Mouse (Mus musculus) frontal cortex, postnatal 14 days (tissue): ENCODE data around the gene Sbk1.
"Not testable (repeated sequence)": the region's sequence is repeated elsewhere in the genome, so short reads cannot be mapped to it uniquely, and the experiment has no call there.

ENCODE experiments used
- DNase-seq, 2 experiments: peaks; one replicate each; pipeline ENCODE4 v3.0.0; 2022; ENCODE audit warnings: low spot score in 2 of 2

The Sbk1 gene

GRCm38 (mm10) chr7:126265949-126266348, 6.5 kb upstream of the Sbk1 start:
- DNase-seq = peak; percentile 80 to 83

GRCm38 (mm10) chr7:126266372-126266870, 6.0 kb upstream of the Sbk1 start:
- DNase-seq = no peak

- DNase-seq = no peak
Observed at GRCm38 (mm10) chr7:126267606-126268005, 4.8 kb upstream of the Sbk1 start.

GRCm38 (mm10) chr7:126272770-126273311, 422 bp downstream of the Sbk1 start:
- no peak for DNase-seq

- DNase-seq = no peak
Observed at GRCm38 (mm10) chr7:126273351-126274042, 1.1 kb downstream of the Sbk1 start.

- DNase-seq = no peak
Observed at GRCm38 (mm10) chr7:126274137-126274536, 1.7 kb downstream of the Sbk1 start.

- no peak for DNase-seq
Observed at GRCm38 (mm10) chr7:126274626-126275025, 2.2 kb downstream of the Sbk1 start.

GRCm38 (mm10) chr7:126275711-126276110, 3.3 kb downstream of the Sbk1 start:
- no peak for DNase-seq

GRCm38 (mm10) chr7:126276297-126276696, 3.9 kb downstream of the Sbk1 start:
- DNase-seq = no peak

GRCm38 (mm10) chr7:126277536-126278295, 5.3 kb downstream of the Sbk1 start:
- DNase-seq = no peak

GRCm38 (mm10) chr7:126278799-126279198, 6.4 kb downstream of the Sbk1 start:
- DNase-seq = no peak

GRCm38 (mm10) chr7:126279774-126280482, 7.5 kb downstream of the Sbk1 start:
- no peak for DNase-seq

GRCm38 (mm10) chr7:126280696-126281095, 8.3 kb downstream of the Sbk1 start:
- no peak for DNase-seq

- DNase-seq = no peak
Observed at GRCm38 (mm10) chr7:126281876-126282682, 9.7 kb downstream of the Sbk1 start.

GRCm38 (mm10) chr7:126282683-126282990, 10.2 kb downstream of the Sbk1 start:
- not testable (repeated sequence) for DNase-seq

- no peak for DNase-seq
Observed at GRCm38 (mm10) chr7:126284021-126284420, 11.6 kb downstream of the Sbk1 start.

- DNase-seq = no peak
Observed at GRCm38 (mm10) chr7:126284441-126284840, 12.0 kb downstream of the Sbk1 start.

- DNase-seq = no peak
Observed at GRCm38 (mm10) chr7:126284865-126285264, 12.4 kb downstream of the Sbk1 start.

- peak; percentile 73 to 77 for DNase-seq
Observed at GRCm38 (mm10) chr7:126285293-126286211, 13.1 kb downstream of the Sbk1 start.

GRCm38 (mm10) chr7:126286311-126286710, 13.9 kb downstream of the Sbk1 start:
- DNase-seq = no peak
